Mouse (Mus musculus) limb, embryonic 14.5 days (tissue): Measurements from ENCODE around the gene Cnn2. TPM values are rescaled to one million over a fixed set of nuclear protein-coding genes. Genes with fewer than 3 reads are reported as not detected.
"Not testable (repeated sequence)": the region's sequence is repeated elsewhere in the genome, so short reads cannot be mapped to it uniquely, and the experiment has no call there.

Source experiments
- ATAC-seq: fragments of 200-750 bp; cut with Nextera tagmentation; 2 replicates; pipeline ENCODE4 v1.8.0; 2017; ENCODE audit warnings: low read depth, moderate number of reproducible peaks, moderate TSS enrichment; ENCODE audit not compliant: low FRiP score
- DNase-seq: peaks from one replicate; pipeline ENCODE4 v3.0.0-alpha.2; 2015; ENCODE audit warnings: low spot score
- H3K27ac ChIP-seq: fragments of 300-500 bp; sonication (generic); replicated peaks from 2 replicates; pipeline ENCODE4 v1.5.1; 2014; ENCODE audit warnings: low read depth, mild to moderate bottlenecking, low read length, moderate library complexity, mixed read lengths
- H3K27me3 ChIP-seq: fragments of 300-500 bp; sonication (generic); 2 replicates; pipeline ENCODE4 v1.6.1; 2014; ENCODE audit warnings: low read length, mixed read lengths; ENCODE audit not compliant: control insufficient read depth, insufficient read depth
- H3K36me3 ChIP-seq: fragments of 300-500 bp; sonication (generic); 2 replicates; pipeline ENCODE4 v1.6.1; 2014; ENCODE audit warnings: mild to moderate bottlenecking, low read length, moderate library complexity, mixed read lengths; ENCODE audit not compliant: control insufficient read depth, insufficient read depth
- H3K4me1 ChIP-seq: fragments of 300-500 bp; sonication (generic); 2 replicates; pipeline ENCODE4 v1.6.1; 2014; ENCODE audit warnings: antibody characterized with exemption, low read length, mixed read lengths; ENCODE audit not compliant: control insufficient read depth, insufficient read depth
- H3K4me2 ChIP-seq: fragments of 300-500 bp; sonication (generic); replicated peaks from 2 replicates; pipeline ENCODE4 v1.6.1; 2014; ENCODE audit warnings: low read depth, mild to moderate bottlenecking, low read length, moderate library complexity; ENCODE audit not compliant: severe bottlenecking
- H3K4me3 ChIP-seq: fragments of 300-500 bp; sonication (generic); replicated peaks from 2 replicates; pipeline ENCODE4 v1.5.1; 2014; ENCODE audit warnings: low read length
- H3K9ac ChIP-seq: fragments of 300-500 bp; sonication (generic); 2 replicates; pipeline ENCODE4 v1.6.1; 2014; ENCODE audit warnings: mild to moderate bottlenecking, low read depth, low read length, moderate library complexity; ENCODE audit not compliant: severe bottlenecking
- H3K9me3 ChIP-seq: fragments of 300-500 bp; sonication (generic); 2 replicates; pipeline ENCODE4 v1.6.1; 2016; ENCODE audit warnings: low read length; ENCODE audit not compliant: control insufficient read depth
- POLR2A ChIP-seq: fragments of 200-500 bp; IDR thresholded peaks from 2 replicates; pipeline ENCODE4 v1.8.0; 2012; ENCODE audit warnings: inconsistent platforms, mild to moderate bottlenecking, moderate library complexity, borderline replicate concordance; ENCODE audit not compliant: insufficient read depth, insufficient read length; ENCODE audit errors: extremely low read depth
- WGBS: fragments of 180-500 bp; shearing (Covaris S2); extraction: QIAGEN DNeasy Blood & Tissue Kit; methylation state at CpG from one replicate; pipeline ENCODE4 v1.1.7; 2014; 5-methylcytosine and 5-hydroxymethylcytosine counted together
- polyA plus RNA-seq, 2 experiments: library from polyadenylated mRNA; depleted of rRNA in 1 of 2; stranded (reverse) in 1 of 2; unstranded in 1 of 2; fragments of >200 nt; fragmentation: Nextera tagmentation in 1 of 2; extraction: Ambion mirVana in 1 of 2; gene quantifications; 2 replicates each; pipeline versions ENCODE4 v1.2.1 to v1.2.3; 2012 to 2014

Cnn2 gene
- polyA plus RNA-seq, 2 experiments, result 133 to 273 TPM

- no peak overlapping the region for H3K4me3 ChIP-seq
- no peak for TF ChIP-seq POLR2A
- H3K27me3 ChIP-seq, result no peaks in the 10 kb centered on the region
- no peak for ATAC-seq
- DNase-seq, result no peak
- peaks cover 6% of the 10 kb centered on the region for H3K4me1 ChIP-seq
- no peak overlapping the region for H3K9ac ChIP-seq
- H3K9me3 ChIP-seq, result no peaks in the 10 kb centered on the region
- 26% methylated on average over 4 of the region's 4 CpGs for WGBS
- no peak overlapping the region for H3K4me2 ChIP-seq
- no peak overlapping the region for H3K27ac ChIP-seq
- H3K36me3 ChIP-seq, result peaks cover 24% of the 10 kb centered on the region
Observed at GRCm38 (mm10) chr10:79956643-79957154, 31.7 kb upstream of the Cnn2 start.

- 12% methylated on average over 21 of the region's 21 CpGs for WGBS
- Histone ChIP-seq H3K9me3 (no peaks in the 10 kb centered on the region), H3K4me1 (peaks cover 6% of the 10 kb centered on the region), H3K27ac (no peak overlapping the region), H3K4me2 (no peak overlapping the region; the same call in 1 of the 2 replicates), H3K9ac (no peak overlapping the region), H3K4me3 (no peak overlapping the region), H3K27me3 (no peaks in the 10 kb centered on the region), H3K36me3 (peaks cover 26% of the 10 kb centered on the region)
- ATAC-seq (no peak), DNase-seq (no peak)
- TF ChIP-seq POLR2A, result no peak
Observed at GRCm38 (mm10) chr10:79958140-79958816, 30.1 kb upstream of the Cnn2 start.

DNA sequence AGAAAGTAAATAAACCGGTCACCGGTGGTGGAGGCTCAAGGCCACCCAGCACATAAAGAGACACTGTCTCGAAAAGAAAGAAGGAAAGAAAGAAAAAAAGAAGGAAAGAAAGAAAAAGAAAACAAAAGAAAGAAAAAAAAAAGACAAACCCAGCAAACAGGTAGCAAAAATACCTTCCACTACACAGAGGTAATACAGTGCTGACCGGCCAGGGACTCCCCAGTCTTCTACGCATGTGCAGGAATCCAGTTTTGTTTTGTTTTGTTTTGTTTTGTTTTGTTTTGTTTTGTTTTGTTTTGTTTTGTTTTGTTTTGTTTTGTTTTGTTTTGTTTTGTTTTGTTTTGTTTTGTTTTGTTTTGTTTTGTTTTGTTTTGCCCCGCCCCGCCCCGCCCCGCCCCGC, 29.0 kb upstream of the Cnn2 start:
- H3K9me3 ChIP-seq, H3K9ac ChIP-seq, DNase-seq, ATAC-seq, H3K4me1 ChIP-seq, H3K27ac ChIP-seq, H3K27me3 ChIP-seq: not testable (repeated sequence)
- H3K36me3 ChIP-seq, result peaks cover 33% of the 10 kb centered on the region
- peak overlapping the region; percentile 98; the same call in 1 of the 2 replicates for H3K4me3 ChIP-seq
- whole genome bisulfite sequencing, result 33% methylated on average over 10 of the region's 10 CpGs
- peak overlapping the region; percentile 86; the same call in 1 of the 2 replicates for H3K4me2 ChIP-seq

DNA sequence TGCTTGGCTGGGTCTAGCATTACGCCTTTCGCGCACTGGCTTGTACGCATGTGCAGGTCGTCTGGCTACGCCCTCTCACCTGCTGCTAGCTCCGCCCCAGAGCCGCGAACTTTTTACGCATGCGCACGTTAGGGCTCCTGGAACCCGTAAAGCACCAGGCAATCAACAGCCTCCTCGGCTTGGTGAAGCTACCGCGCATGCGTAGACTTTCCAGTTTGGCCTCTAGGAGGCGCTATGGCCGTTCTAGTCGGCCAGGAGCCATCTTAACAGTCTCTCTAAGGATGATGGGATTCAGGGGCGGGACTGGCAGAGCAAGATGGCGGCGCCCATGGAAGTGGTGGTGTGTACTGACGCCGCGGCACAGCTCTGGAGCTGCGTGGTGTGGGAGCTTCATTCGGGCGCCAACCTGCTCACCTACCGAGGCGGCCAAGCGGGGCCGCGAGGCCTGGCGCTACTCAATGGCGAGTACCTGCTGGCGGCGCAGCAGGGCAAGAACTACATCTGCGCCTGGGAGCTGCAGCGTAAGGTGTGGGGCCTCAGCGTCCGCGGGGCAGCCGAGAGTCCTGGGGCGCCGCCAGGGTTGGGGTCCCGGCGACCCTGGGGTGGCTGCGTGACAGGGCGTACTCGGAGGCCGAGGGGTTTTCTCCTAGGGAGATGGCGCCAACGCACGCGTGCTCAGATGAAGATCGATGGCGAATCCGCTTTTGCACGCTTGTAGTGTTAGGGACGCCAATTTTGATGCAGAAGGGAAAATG, 28.4 kb upstream of the Cnn2 start, which contains the start of gene Wdr18:
Gene Wdr18, plus strand, starts transcription at position 306 of the 755 bp plus-strand sequence.
- TF ChIP-seq POLR2A, result peak; percentile 46; the same call in 1 of the 2 replicates
- WGBS, result under 1% methylated on average over 58 of the region's 61 CpGs
- ATAC-seq (peak; percentile 94), DNase-seq (peak; percentile 100)
- H3K4me2 ChIP-seq, result peak within 1 kb of the TSS; percentile 86
- H3K9me3 ChIP-seq, result no peaks in the 10 kb centered on the region
- peak within 1 kb of the TSS; percentile 71 for H3K9ac ChIP-seq
- peaks cover 40% of the 10 kb centered on the region for H3K36me3 ChIP-seq
- H3K27me3 ChIP-seq, result no peaks in the 10 kb centered on the region
- peak within 1 kb of the TSS; percentile 98 for H3K4me3 ChIP-seq
- H3K27ac ChIP-seq, result peak within 1 kb of the TSS; percentile 55; the same call in 1 of the 2 replicates
- peaks cover 6% of the 10 kb centered on the region for H3K4me1 ChIP-seq

- no peak for ATAC-seq
- Histone ChIP-seq H3K9ac (peak overlapping the region; percentile 71), H3K27ac (no peak overlapping the region; the same call in 1 of the 2 replicates), H3K36me3 (peaks cover 47% of the 10 kb centered on the region), H3K4me1 (peaks cover 6% of the 10 kb centered on the region), H3K4me3 (peak overlapping the region; percentile 98), H3K27me3 (no peaks in the 10 kb centered on the region), H3K9me3 (no peaks in the 10 kb centered on the region), H3K4me2 (peak overlapping the region; percentile 86)
- no peak for TF ChIP-seq POLR2A
- whole genome bisulfite sequencing, result 14% methylated on average over 10 of the region's 10 CpGs
- no peak for DNase-seq
Observed at GRCm38 (mm10) chr10:79960671-79961294, 27.6 kb upstream of the Cnn2 start.
